Mouse (Mus musculus) fibroblast of lung, adult 2 months (primary cell): ENCODE results near the gene Tmem132a.

ENCODE experiments used
- DNase-seq: peaks from one replicate; pipeline ENCODE4 v3.0.0-alpha.2; 2011; ENCODE audit warnings: low read depth

Gene Tmem132a

DNA sequence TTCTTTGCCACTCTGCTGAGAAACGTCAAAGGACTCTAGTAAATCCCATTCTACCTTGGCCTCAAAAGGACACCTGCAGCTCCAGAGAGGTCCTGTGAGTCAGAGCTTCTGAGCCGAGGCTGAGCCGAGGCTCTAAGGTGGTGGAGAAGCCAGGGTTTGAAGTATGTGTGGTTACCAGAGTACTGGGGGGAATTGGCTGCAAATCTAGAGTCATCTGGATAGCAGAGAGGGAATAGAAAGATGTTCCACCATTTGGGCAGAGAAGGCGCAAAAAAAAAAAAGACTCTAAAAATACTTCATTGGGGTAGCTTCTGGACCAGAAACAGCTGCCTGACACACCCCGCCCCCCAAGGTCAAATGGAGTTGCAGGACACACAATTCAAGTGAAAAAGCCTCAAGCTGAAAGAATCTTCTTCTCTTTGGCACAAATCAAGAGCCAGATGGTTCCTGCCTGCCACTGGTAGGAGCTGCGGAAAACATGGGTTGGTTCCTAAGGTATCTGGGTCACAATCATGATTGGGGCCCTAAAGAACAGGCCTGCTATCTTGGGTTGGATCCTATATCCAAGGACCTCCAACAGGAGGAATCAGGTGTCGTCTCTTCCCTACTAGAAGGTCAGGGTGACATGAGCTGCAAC is 8.6 kb upstream of the Tmem132a start:
- no peak for DNase-seq

- DNase-seq, result no peak
Observed at GRCm38 (mm10) chr19:10871328-10871961, 1.7 kb upstream of the Tmem132a start.

GRCm38 (mm10) chr19:10870676-10871075 is 936 bp upstream of the Tmem132a start:
- no peak for DNase-seq

- DNase-seq, result no peak
Observed at GRCm38 (mm10) chr19:10869241-10869885, 377 bp downstream of the Tmem132a start.

- DNase-seq, result no peak
Observed at GRCm38 (mm10) chr19:10868623-10869141, 1.1 kb downstream of the Tmem132a start.

DNA sequence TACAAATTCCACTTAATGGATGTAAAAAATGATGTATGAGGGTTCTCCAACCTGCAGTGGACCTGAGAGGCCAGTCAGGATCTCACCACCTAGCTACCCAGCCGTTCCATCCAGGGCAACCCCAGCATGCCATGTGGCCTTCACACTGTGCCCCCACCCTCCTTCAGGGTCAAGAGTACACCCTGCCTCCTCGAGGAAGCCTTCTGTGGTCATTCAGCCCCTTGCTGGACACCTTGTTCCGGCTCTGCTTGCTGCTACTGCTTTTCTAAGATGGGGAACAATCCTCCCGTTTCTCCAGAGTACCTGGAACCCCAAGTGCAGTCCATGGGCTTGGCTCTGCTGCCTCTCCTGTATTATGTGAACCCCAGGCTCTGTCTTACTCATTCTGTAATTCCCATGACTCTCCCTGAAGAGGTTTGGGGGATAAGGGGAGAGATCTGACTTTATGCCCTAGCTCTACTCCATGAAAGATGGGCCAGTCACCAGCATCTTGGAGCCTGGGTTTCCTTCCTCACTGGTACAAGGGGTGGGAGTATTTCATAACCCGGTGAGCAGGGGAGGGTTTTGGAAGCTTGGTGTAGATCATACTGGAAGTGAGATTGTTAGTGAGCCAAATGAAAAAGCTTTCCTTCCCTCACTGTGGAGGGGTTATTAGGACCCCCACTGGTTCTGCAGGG is 1.7 kb downstream of the Tmem132a start:
- DNase-seq, result no peak

DNA sequence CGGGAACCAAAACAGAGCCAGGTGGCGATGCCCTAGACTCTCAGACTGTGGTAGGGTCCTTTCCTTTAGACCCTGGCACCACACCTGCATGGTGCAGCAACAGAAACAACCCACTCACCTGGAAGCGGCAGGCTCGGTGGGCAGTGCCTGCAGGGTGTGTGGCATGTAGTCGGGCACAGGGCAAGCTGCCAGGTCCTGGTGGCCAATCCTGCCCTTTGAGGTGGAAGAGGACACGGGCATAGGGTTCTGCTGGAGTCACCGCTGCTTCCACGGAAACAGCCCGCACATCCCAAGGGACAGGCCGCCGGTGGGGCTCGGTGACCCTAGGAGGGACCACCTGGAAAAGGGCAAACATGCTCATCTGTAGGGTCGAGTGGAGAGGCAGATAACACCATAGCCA is 3.4 kb downstream of the Tmem132a start:
- no peak for DNase-seq

DNA sequence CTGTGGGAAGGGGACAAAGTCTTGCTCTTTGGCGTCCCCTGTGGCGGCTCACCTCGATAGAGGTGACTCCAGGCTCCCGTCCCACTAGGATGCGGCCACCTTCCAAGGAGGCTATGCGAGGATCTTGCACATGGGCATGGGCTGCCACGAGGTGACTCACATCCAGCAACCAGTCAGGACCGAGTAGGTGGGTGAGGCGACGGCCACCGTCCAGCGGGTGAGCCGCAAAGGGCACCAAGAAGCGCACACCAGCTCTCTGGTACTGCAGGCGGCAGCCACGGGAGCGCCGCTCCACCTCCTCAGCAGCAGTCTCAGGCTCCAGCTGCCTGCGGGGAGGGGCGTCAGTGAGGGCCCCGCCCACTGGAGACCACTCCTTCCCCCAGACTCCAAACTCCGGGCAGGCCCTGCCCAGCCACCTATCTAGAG is 9.7 kb downstream of the Tmem132a start:
- no peak for DNase-seq

DNA sequence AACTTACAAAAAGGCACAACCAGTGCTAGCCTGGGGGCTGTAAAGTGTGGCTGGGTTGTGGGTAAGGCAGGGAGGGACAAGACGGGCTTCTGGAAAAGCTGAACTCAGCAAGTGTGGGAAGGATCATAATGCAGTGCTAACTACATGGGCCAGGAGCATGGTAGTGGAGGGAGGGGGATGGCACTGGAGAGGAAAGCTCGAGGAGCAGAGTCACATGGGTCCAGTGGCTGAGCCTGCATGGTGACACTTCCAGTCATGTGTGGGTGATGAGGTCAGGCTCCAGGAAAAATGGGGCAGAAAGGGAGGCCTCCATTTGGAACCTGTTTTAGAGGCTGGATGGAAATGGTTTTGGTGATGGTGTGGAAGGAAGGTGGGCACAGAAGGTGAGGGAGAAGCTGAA is 13.2 kb downstream of the Tmem132a start:
- DNase-seq, result no peak

GRCm38 (mm10) chr19:10855422-10855821 is 14.3 kb downstream of the Tmem132a start:
- DNase-seq, result no peak

DNA sequence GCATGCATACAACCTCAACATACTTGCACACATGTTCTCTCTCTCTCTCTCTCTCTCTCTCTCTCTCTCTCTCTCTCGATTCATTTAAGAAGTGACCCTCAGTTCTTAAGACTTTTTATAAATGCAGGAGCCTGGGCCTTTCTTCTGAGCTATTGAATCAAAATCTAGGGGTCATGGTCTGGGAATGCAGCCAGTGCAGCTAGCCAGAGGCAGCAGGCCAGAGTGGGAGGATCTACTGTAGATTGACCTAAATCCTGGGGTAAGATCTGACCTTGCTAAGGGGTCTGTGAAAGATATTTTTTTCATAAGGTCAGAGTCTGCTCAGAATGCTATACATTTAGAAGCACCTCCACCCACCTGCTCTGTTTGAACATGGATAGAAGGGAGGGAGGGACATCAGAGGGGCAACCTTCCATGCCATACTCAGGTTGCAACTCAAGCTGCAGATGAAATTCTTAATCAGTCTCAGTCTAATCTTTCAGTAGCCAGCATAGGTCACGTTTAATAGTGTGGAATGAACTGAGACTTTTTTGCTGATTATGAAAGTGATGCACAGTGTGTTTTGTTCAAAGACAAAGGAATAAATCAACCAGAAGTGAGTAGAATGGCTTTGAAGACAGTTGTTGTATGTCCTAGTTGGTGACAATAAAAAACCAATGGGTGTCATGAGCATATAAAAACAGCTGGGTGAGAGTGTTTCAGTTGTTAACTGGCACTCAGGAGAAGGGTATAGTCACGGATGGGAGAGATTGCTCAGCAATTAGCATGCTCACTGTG is 22.2 kb downstream of the Tmem132a start:
- no peak for DNase-seq

- no peak for DNase-seq
Observed at GRCm38 (mm10) chr19:10846150-10846549, 23.6 kb downstream of the Tmem132a start.

- DNase-seq, result no peak
Observed at GRCm38 (mm10) chr19:10845454-10845853, 24.3 kb downstream of the Tmem132a start.

GRCm38 (mm10) chr19:10844206-10844605 is 25.5 kb downstream of the Tmem132a start:
- no peak for DNase-seq

DNA sequence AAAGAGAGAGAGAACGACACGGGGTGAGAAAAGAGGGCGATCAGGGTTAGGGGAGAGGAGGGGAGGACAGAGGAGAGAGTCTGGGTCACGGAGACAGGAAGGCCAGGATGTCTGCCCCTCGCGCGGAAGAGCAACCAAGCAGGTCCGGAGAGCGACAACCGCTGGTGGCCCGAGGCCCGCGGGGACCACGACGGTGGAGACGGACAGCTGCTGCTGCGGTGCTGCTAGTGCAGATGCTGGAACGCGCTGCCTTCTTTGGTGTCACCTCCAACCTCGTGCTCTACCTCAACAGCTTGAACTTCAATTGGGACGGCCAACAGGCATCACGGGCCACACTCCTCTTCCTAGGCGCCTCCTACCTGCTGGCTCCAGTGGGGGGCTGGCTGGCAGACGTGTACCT is 26.8 kb downstream of the Tmem132a start:
- no peak for DNase-seq

DNA sequence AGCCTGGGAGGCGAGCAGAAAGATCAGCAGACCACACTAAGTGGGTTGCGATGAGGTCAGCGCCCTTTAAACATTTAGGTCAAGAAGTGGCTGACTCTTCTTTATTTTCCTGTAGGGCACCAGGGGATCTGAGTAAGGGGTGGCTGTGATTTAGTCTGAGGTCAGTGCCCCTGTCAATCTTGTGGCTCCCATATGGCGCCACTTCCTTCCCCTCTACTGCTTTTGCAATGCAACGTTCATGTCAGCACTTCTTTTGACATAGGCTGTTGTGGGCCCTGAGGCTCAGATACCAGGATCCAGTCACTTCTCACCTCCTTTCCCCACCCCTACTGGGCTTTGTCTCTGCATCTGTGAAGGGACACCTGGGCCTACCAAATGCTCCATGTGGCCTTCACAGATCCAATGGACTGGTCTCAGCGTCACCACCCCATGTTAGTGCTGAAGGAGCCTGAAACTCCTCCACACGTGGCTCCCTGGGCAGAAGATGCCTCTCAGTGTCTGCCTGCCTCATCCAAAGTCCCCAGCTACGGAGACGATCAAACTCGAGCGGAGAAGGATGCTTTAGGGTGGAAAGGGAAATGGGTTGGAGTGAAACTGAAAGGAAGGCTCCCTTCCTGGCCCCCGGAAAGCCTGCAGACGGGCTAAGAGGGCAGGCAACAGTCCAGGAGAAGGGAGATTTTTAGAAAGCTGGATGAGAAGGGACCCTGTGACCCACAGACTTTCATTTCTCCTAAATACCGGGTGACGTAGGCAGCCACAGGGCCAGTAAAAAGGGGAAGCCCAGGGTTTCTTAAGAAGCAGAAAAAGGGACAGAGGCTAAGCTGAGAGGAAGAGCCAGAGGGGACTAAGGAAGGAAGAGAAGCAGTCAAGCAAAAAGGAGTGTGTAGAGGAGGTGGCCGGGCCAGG is 27.8 kb downstream of the Tmem132a start:
- DNase-seq, result no peak

DNA sequence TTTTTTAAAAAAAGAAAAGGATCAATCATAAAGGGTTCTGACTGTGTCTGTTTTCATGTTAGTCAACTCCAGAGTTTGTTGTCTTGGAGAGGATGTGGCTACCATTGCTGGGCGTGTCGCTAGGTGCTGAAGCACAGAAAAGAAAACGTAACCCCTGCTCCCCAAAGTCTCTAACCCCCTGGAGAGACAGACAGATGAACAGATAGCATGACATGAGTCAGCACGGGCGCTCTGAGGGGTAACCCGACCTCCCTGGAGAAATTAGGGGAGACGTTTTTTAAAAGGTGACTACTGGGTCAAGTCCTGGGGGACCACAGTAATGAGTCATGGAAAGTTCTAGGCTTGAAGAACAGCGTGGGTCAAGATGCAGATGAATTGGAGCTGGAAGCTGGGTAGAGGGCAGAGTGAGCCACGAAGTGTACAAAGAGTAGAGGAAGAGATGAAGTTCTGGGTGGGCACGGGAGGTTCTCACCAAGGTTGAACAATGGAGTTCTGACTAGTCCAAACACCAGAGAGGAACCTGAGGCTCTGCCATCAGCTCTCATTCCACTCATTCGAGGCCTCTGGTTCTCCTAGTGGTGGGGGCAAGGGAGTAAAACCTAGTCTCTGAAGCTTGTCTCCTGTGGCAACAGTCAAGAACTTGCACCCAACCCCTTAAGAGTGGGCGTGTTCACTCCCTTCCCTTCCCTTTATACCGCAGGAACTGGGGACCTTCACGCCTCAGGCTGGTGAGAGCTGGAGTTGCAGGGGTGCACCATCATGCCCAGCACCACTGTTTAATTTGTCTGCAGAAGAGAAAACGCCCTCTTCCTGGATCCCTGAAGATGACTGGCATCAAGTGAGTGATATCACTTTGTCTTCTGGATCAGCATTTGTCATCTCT is 30.5 kb downstream of the Tmem132a start, which contains the start of gene Slc15a3:
Slc15a3 (plus strand) TSS at position 718 of the 883 bp plus-strand sequence.
- DNase-seq, result no peak

DNA sequence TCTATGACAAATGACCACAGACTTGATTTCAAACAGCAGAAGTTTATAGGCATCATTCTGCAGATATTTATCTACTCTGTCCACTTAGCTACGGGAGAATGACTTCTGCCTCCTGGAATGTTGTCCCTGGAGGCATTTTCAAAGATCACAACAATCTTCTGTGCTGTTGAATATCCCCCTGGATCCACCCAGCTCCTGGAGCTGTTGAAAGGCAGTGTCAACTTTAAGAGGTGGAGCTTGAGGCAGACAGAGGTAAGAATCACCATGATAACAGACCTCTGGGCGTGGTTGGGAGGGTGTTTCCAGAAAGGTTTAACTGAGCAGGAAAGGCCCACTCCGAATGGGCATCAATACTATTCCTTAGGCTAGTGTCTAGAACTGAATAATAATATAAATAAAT is 34.1 kb downstream of the Tmem132a start:
- DNase-seq, result no peak

GRCm38 (mm10) chr19:10833611-10834010 is 36.1 kb downstream of the Tmem132a start:
- DNase-seq, result peak; percentile 28

DNA sequence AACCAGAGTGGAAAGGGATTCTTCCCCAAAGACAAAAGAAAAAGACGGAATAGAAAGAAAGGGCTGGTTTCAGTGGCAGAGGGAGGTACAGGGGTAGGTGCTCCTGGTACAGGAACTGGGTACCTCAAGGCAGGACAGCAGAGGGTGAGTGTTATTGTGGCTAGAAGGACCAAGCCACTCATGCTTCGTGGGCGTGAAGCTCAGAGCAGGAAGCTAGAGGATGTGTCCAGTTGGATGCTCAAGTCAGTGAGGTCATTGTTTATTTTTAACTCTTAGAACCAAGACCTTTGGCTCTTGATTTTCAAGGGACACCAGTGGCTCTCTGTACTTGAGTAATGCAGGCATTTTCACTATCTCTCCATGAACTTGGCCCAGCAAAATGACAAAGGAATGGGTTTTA is 37.7 kb downstream of the Tmem132a start:
- DNase-seq, result no peak
